Mouse (Mus musculus) monocyte, adult 2 months (primary cell): ENCODE data around the gene Acadm.

Experiments used
- DNase-seq, 2 experiments: peaks; one replicate each; pipeline ENCODE4 v3.0.0; 2022; ENCODE audit warnings: low spot score in 2 of 2, low read depth in 1 of 2

The Acadm gene

GRCm38 (mm10) chr3:153943003-153943640, 1.3 kb downstream of the Acadm start:
- DNase-seq: no peak

DNA sequence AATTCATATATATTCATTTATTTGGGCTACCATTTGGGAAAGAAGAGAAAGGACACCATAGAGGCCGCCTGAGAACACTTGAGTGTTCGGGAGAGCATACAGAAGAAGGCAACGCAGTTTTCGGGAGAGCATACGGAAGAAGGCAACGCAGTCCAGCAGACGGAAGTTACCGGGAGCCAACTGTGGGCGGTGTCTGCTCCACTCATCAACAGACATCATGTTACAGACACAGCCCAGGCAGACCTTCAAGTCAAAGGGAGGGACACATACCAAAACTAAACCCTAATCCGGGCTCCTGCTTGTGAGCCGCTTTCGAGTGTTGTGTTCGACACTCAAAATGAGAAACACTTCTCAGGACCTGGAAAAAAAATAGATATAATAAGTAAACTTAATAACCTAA, 2.8 kb downstream of the Acadm start:
- DNase-seq: no peak

GRCm38 (mm10) chr3:153940486-153940885, 3.9 kb downstream of the Acadm start:
- no peak for DNase-seq

GRCm38 (mm10) chr3:153940021-153940420, 4.4 kb downstream of the Acadm start:
- DNase-seq: no peak

GRCm38 (mm10) chr3:153937116-153937810, 7.2 kb downstream of the Acadm start:
- no peak for DNase-seq

DNA sequence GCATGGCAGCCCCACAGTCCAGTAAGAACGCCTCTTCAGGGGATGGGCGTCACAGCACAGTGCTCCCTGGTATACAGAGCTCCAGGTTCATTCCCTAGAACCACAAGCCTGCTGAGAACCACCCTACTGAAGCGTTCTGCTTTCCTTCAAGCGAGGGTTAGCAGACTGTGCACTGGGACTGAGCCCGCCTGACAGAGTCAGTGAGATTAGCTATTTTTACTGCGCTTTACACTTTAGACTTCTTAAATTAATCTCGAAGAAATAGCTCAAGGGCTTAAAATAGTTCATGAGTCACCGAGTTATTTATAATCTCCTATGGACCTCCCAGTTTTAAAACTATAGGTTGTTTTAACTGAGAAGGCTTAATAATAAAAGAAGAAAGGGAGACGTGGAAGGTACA, 8.6 kb downstream of the Acadm start:
- DNase-seq: no peak

DNA sequence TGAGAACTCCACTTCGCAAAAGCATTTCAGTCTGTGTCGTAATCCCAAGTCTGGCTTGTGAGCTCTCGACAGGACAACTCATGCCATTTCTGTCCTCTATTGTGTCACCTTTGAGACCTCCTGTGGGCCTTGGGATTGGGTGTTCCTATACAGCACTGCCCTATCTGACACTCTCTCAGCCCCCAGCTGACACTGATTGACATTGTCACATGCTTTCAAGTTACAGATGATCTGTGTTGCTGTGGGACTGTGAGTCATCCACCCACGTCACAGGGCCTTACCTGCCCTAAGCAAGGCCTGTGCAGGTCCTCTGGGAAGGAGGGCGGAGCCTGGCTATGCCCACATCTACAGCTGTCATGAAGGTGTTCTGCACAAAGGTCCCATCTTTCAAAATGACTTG, 12.0 kb downstream of the Acadm start:
- no peak for DNase-seq

GRCm38 (mm10) chr3:153929526-153929925, 14.9 kb downstream of the Acadm start:
- DNase-seq: no peak

- DNase-seq: no peak
These were observed 18.1 kb downstream of the Acadm start for GRCm38 (mm10) chr3:153926333-153926732.

DNA sequence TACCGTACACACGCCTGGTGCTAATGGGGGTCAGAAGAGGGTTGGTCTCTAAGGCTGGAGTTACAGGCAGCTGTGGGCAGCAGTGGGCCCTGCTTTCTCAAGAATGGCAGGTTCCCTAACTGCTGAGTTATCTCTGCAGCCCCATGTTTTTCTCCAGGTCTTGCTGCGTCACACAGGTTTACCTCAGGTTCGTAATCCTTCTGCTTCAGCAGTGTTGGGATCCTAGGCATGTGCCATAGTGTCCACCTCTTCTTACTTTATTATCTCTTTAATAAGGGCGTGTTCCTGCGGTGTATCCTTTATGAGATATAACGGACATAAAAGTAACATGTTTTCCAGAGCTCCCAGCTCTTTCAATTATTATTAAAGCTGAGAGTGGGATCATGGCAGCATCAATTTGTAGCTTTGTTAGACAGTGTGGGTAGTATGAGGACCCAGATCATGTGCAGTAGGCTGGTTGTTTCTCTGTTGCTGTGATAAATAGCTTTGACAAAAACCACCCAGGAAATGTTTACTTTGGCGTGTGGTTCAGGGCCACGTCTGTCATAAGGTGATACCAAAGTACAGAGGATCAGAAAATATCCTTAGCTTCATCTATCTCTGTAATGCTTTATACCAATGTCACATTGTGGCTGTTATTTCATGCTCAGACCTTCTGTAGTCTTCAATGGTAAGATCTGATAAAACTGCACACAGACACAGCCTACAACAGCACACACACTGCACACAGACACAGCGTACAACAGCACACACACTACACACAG, 23.1 kb downstream of the Acadm start:
- DNase-seq: no peak

- no peak for DNase-seq
These were observed 27.2 kb downstream of the Acadm start for GRCm38 (mm10) chr3:153917200-153917599.

GRCm38 (mm10) chr3:153913510-153914243, 30.8 kb downstream of the Acadm start:
- DNase-seq: no peak

- peak; percentile 71 to 87 for DNase-seq
These were observed 31.6 kb downstream of the Acadm start, which contains the start of gene Rabggtb for GRCm38 (mm10) chr3:153912546-153913509. TSS of gene Rabggtb (minus strand) at chr3:153913009.

GRCm38 (mm10) chr3:153911882-153912440, 32.5 kb downstream of the Acadm start:
- no peak for DNase-seq

GRCm38 (mm10) chr3:153911197-153911881, 33.1 kb downstream of the Acadm start:
- no peak for DNase-seq

DNA sequence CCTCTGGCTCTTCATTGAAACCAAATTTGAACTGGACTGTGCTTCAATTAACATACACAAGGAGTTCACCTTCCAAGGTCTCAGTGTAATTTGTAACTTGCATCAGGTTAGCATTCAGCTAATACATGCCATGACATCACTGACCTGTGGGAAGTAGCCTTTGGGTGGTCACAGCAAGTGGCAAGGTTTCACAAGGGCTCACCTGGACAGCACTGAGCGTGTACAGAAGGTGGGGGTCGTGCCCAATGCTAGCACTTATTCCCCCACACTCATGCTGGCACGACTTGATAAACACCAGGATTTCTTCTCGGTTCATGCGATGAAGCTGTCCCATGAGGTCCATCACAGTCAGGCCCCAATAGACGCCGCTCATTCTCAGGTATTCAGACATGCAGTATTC, 33.9 kb downstream of the Acadm start:
- no peak for DNase-seq

DNA sequence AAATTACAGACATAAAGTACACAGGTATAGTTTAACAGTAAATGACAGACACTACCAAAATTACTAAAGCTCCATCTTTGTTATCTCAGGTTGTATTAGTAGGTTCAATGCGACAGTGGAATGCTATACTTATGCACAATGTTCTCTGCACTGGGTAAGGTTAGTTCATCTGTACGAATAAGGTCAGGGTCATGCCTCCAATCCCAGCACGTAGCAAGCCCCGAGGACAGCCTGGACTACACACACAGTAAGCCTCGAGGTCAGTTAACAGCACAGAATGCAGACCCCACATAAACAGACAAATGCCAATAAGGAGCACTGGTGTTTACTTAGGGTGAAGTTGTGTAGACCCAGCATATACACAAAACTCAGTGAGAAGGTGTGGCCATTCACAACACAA, 35.5 kb downstream of the Acadm start:
- no peak for DNase-seq

DNA sequence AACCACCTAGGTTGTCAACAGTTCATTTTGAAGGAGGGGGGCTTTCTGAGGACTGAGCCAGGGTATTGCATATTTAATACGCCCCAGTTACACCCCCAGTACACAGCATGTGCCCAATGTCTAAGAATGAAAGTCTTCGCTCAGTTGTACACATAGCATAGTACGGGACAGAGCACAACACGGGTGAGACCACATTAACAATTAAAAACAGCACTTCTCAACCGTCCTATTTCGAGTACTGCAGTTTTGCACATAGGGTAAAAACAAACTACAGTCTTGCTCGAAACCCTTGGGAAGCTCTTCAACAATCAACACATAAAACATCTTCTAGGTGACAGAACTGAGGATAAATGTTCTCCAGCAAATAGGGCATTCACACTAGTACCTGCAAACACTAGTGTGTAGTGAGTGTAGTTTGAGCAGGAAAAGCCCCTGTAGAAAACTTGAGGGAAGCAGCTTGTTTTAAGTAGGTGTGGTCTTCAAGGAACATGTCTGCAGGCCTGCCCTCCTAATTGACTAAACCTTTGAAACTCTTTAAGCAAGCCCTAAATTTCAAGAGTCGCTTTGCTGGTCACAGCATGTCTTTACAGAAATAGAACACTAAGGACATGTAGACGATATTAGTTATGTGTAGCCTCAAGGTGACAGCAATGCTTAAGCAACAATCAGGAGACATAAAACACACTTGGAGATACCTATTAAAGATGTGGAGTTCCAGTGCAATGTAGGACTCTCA, 38.1 kb downstream of the Acadm start, which contains the start of gene Msh4:
Msh4 (minus strand) TSS at position 3 of the 736 bp plus-strand sequence.
- DNase-seq: no peak
